Mouse (Mus musculus): ENCODE data around the gene Sycp3.

- TF ChIP-seq CTCF (IDR thresholded peaks at IDR 0.05; ENCODE audit: low read depth) = no peak
- TF ChIP-seq EP300 (IDR thresholded peaks at IDR 0.05; ENCODE audit: low read depth) = no peak
Measured at GRCm38 (mm10) chr10:88496864-88497564, 37.6 kb downstream of the Sycp3 start.

Data from heart, postnatal 0 days (tissue).